Mouse (Mus musculus) testis, postnatal 14 days (tissue): ENCODE measurements around the gene Prkcb.

Source experiments
- DNase-seq: peaks from one replicate; pipeline ENCODE4 v3.0.0; 2021; ENCODE audit warnings: low spot score

The Prkcb gene

DNA sequence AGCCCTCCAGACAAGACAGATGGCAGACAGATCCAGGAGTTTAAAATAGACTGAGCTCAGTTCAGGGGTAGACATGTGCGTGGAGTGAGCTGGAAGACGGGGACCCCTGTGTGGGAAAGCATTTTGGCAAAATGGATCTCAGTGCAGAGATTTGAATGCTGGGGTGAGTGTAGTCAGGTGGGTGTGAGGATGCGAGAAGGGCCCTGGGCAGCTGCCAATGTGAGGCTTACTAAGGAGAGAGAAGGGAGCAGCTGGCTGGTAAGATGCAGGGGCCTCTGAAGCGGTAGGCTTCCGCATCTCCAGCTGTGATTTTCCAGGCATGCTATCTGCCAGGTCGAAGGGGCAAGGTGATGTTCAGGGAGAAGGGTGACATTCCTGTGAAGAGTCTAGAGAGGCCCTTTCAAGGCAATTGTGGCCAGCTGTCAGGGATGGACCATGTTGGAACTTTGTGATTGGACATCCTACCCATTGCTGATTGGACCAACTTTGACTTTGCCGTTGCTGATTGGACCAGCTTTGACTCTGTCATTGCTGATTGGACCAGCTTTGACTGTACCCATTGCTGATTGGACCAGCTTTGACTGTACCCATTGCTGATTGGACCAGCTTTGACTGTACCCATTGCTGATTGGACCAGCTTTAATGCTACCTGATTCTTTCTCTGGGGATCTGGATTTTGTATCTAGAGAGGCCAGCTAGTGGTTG, 78.9 kb downstream of the Prkcb start:
- no peak for DNase-seq

DNA sequence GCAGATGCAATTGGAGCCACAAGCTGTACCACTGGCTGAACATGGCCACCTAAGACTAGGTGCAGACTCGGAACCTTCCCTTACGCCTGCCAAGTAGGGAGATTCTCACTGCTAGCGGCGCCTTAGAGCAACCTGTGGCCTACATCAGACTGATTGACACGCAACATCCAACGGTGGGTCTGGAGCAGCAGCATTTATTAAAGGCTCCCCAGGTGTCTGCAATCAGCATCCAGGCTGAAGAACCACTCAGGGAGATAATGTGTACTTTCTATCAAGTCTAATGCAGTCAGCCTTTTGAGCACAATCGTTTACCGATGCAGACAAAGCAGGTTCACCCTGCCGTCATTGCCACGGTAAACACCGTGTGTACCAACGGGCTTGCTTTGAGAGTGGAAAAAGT, 81.9 kb downstream of the Prkcb start:
- DNase-seq, result no peak

DNA sequence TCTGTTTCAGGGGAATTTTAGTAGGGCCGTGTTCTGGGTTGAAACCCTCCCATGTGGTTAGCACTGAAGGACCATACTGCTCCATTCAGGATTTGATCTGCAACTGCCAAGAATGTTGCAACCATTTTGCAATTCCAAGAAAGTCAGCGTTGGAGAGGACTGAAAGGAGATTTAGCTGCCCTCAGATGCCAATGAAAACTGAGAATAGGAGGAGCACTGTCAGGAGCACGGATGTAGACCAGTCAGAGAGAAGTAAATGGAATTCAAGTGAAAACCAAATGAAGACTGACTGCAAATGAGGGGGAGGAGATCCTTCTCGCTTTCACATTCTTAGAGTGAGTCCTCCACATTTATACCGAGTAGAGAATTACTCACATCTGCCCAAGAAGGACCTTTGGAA, 83.4 kb downstream of the Prkcb start:
- no peak for DNase-seq

DNA sequence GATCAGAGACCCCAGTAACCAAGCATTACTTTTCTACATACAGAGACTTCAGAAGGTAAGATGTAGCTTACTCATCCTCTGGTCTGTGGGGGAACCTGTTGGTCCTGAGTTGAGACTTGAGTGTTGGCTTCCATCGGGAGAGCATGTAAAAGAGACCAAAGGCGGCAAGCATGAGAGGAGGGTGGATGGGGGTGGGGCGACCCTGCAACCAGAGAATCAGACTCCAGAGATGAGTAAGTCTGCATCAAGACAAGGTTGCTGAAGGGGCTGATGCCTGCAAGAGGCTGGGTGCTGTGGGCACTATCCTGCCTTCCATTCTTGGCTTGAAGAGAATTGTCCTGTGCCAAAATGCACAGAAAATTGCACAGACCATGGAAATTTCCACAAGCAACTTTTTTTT, 83.8 kb downstream of the Prkcb start:
- DNase-seq, result no peak

DNA sequence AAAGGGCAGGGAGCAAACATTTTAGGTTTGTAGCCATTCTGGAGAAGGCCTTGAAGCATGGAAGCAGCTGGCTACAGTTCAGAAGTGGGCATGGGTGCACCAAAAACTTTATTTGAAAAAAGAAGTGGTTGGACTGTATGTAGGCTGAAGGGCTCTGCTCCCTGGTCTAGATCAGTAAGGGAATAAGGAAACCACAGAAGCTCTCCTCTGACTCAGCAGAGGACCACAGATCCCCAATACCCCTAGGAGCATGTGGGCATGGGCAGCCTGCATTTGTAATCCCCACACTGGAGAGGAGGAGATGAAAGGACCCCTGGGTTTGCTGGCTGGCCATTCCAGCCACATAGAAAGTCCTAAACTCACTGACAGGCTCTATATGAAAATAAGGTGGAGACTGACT, 88.3 kb downstream of the Prkcb start:
- DNase-seq, result no peak

DNA sequence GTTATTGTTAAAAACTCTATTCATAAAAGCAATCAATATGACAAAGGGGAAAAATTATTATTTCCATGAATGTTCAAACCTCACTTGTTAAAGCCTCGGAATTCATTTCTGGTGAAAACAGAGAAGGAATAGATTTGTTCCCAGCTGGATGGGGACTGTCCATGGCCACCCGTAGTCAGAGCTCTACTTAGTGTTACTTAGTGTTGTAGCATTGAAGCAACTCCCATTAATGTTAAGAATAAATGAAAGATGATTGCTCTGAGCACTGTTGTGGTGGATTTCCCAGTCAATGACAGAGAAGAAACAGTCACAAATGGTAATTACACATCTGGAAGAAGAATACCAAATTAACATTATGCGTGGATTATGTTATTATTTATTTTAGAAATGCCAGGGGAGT, 89.4 kb downstream of the Prkcb start:
- no peak for DNase-seq

DNA sequence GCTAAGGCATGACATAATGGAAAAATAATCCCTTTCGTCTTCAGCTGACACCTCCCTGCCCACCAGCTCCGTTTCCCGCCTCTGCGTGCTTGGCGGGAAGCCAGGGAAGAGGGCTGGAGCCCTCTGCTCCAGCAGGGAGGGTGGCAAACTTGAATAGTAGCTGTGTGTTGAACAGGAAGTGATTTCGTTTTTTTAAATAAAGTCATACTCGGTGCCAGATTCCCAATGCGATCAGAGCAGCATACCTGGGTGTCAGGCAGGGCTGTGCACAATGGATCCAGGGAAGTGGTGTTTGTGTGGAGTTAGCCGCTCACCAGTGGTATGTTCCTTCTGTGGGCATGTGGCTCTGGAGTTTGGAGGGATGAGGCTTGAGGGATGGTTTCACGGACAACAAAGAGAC, 89.9 kb downstream of the Prkcb start:
- DNase-seq, result no peak

DNA sequence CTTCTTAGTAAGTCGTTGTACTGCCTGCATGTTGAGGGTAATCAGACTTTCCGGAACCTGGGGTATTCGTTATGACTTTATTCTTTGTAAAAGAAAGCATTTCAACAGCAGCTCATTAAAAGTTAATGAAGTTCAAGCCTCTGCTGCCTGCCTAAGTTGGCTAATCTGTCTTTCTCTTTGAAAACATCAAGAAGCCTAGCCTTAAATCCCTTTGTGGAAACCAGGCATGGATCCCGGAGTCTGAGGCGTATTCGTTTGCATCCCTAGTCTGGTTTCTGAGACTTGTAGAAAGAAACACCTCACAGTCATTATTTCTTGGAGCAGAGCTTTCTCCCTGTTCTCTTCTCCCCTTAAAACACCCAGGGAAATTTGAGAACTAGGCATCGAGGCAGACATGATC, 90.7 kb downstream of the Prkcb start:
- DNase-seq, result no peak

DNA sequence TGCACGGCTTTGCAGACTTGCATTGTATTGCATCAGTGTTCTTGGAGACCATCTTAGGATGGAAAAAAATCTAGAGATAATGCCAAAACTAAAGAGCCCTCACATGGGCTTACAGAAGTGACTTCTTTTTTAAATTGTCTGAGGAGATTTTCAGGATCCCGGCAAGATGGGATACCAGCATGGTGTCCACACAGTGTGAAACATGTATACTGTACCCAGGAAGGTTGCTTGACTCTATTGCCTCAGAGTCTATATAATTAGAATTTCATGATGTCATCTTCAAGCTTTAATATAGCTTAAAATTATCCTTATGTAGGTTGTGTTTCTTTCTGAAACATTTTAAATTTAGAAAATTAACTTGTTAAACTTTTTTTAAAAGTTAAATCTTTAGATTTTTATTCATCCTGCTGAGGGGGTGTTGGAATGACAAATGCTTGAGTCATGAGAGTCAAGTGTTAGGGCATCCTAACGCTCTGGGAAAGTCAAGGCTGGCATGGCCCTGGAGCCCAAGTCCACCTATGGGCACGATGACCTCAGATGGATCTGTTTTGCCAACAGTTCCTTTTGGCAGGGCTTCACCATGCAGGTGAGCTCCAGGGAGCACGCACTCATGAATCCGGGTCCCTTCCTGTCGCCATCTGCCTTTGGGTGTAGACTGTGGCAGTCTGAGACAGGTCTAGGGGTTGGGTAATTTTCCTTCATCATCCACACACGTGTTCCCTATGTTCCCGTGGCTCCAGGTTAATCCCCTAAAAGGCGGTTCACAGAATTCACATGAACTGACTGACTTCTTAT, 92.0 kb downstream of the Prkcb start:
- no peak for DNase-seq

DNA sequence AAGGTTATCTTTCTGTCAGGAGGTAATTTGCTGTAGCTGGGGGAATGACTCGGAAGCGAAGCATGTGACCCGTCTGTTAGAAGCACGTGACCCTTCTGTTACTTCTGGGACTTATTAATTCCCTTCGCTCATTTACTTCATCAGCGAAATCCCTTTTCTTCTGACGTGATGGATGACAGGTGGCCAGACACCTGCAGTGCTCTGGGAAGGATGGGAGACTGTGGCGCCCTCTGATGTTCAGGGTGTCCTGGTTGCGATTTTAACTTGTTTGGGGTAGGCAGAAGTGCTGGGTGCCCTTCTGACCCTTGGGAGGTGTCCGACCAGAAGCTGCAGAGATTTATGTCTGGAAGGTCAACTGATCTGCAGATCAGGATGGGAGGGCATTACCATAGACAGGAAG, 93.0 kb downstream of the Prkcb start:
- DNase-seq, result no peak

DNA sequence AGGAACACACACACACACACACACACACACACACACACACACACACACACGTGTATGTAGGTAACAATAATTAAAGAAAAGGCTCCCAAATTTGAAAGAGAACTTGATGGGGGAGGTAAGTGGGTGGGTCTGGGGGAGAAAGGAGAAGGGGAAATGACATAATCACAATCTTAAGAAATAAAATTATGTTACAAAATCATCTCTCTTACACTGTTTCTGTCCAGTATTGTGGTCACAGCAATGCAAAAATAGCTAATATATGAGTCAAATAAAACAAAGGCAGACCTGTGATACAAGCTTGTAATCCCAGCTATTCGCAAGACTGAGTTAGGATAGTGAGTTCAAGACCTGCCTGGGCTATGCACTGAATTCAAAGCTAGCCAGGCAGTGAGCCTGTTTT, 94.7 kb downstream of the Prkcb start:
- DNase-seq, result no peak

DNA sequence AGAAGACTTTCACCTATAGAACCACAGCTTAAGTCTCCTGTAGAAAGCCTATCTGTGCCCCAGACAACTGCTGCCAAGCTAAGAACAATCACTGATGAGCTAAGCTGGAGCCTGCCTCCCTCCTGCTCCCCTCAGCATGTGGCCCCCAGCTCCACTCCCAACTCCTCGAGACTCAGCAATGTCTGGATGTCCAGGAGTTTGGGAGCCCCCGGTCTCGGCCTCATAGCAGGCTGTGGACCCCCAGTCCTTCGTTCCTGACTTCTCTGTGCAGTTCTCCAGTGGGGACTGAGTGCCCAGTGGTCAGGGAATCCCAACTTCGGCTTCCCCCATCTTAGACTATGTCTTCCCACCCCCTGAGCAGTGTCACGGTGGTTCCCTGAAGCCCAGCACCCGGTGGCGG, 96.3 kb downstream of the Prkcb start:
- no peak for DNase-seq

DNA sequence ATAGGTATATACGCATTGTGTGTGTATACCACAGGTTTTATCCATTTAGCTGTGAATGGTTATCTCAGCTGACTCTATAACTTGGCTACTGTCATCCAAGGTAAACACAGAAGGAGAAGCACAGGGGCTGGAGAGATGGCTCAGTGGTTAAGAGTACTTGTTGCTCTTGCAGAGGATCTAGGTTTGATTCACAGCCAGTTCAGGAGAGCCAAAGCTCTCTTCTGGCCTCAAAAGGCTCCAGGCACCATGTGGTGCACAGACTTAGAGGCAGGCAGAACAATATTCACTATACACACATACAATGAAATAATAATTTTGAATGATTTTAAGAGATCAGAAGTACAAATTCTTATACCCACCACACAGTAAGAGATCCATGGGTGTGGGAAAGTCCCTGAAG, 98.0 kb downstream of the Prkcb start:
- no peak for DNase-seq

DNA sequence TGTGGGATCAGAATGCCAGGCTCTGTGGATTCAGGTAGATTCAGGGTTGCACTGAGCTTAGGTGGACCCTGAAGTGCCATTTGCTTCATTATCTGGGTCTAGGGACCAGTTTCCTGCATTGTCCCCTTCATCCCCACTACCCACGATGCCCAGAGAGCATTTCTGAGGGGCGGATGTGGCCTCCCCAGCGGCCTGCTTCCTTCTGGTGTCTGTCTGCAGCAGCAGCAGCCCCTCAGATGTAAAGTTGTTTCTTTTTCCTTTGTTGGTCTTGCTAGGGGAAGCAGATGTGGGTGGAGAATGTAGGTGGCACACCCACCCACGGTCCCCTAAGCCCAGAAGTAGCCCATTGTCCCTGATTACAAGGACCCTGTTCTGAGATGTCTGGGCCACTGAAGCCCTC, 99.3 kb downstream of the Prkcb start:
- DNase-seq, result no peak

DNA sequence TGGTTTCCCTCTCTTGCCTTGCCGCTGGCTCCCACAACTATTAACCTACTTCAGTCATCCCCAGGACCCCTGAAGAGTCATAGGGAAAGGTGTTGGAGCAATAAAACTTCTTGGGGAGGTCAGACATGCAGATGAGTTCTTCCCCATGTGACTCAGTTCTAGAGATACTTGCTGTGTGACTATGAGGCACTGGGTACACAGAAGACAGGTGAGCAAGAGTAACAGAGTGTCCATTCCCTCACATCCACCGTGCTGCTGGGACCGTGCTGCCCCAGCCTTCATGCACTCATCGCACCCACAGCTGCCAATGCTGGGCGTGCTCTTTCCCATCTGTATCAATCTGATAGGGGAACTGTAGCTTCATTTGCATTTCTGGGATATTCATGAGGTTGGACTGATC, 100.3 kb downstream of the Prkcb start:
- DNase-seq, result peak; percentile 29

DNA sequence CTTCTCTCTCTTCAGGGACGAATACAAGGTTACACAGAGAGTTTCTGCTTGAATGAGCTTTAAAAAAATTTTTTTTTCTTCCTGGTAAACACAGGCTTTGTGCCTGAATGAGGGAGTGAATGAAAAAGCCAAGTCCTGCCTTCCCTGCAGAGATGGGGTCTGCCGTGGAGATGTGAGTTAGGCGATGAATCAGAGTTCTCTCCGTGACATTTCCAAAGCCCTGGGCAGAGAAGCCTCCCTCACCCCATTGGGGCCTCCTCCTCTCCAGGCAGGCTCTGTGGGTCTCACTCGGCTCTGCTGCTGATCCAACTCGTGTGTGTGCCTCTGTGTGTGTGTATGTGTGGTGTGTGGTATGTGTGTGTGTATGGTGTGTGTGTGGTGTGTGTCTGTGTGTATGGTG, 101.1 kb downstream of the Prkcb start:
- no peak for DNase-seq

DNA sequence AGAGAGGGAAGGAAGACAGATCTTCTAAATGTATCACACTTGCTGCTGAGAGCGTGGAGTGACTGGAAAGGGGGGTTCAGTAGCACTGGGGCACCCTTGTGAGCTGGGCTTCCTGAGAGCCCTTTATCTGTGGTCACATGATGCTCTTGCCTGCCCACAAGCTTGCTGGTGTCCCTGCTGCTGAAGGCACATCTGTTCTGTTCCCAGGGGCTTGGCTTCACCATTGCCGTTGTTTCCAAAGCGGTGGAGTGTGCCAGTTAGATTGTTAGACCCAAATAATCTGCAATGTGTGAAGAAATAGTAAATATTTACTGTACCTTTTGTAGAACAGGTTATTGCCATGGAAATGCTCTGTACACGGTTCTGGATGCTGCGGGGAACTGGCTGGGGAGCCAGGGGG, 101.6 kb downstream of the Prkcb start:
- no peak for DNase-seq

DNA sequence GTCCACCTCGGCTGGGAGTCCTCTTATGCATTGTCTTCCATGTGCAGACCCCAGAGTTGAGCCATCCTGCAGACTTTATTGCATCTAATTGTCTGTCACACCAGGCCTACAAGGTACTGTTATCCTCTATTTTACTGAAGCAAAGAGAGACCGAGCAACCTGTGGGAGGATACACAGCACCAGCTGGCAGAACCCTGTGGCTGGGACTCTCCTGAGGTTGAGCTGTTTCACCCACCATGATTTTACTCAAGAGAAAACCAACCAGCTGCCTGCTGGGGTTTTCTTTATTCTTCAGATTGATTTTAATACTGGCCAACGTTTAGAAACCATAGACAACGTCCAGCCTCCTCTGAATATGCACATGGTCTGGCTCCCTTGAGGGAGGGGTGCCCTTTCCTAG, 102.1 kb downstream of the Prkcb start:
- no peak for DNase-seq

DNA sequence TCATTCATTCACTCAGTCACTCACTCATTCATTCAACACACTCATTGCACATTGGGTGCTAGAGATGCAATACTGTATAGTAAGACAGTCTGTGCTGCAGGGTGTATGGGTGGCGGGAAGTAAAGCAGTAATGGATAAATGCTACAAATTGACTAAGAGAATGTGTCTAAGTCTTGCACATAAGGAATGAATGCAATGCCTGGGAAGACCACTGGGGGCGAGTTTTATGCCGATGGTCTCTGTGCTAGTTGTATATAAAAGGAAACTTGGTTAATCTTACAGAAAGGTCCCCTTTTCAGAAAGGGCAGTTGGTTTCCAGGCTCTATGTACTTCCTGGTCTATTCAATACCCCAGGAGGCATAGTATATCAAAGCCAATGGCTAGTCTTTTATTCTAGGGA, 102.8 kb downstream of the Prkcb start:
- DNase-seq, result no peak

DNA sequence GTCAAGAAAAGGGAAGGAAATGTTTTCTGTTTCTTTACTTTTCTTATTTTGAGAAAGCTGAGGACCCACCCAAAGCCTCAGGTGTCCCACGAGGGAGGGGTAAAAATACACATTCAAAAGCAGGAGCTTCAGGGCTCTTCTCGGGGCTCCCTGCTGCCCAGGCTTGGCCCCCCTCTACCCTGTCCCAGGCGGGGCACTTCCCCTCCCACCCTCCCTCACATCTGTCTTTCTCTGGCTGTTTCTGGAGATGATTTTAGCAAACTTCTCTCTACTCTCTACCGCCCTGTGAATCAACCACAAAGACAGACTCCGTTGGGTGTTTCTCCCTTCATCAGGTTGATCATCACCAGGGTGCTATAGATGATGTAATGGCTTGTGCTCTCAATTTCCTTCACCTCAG, 105.4 kb downstream of the Prkcb start:
- DNase-seq, result no peak

DNA sequence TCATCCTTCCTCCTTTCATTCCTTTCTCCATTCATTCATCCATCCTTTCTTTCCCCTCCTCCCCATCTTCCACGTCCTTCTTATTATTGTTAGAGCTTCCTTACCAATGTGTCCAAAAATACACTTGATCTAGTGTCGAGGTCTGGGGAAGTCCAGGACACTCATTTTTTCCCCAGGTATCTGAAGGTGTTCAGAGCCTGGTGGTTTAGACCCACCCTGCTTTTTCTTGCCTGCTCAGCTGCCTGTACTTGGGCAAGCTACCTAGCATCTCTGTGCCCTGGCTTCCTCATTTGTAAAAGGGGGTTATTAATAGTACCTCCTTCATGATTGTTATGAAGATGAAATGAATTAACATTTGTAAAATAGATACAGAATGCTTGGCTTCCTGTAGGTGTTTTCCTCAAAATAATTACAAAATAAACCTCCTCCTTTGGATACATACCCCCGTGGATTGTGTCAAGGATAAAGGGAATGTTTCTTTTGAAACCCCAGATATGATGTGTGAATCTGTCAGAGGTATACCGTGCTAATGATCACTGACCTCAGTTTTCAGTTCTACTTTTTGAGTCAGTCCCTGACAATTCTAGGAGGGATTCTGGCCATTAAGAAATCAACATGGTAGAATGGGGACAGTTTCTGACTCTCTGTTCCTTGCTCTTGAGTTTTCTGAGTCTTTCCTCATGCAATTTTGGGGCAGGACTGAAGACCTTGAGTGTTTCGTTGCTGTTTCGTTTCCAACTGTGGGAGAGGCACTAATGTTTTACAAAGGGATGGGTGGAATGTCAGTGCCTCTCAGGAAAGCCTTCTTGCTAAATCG, 106.8 kb downstream of the Prkcb start:
- DNase-seq, result no peak

DNA sequence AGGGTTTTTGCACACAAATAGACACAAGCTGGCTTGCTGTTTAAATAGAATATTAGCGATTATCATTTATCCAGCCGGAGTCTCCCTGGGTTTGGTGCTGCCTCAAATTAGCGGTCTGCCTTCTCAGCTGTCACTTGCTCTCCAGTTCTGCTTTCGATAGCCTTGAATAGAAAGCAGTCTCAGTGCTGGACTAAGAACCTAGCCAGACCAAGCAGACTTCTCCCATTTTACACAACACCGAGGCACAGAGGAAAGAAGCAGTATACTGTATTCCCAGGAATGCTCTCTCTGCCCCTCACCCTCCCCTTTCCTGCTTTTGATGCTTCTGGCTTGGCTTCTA, 107.4 kb downstream of the Prkcb start:
- no peak for DNase-seq

DNA sequence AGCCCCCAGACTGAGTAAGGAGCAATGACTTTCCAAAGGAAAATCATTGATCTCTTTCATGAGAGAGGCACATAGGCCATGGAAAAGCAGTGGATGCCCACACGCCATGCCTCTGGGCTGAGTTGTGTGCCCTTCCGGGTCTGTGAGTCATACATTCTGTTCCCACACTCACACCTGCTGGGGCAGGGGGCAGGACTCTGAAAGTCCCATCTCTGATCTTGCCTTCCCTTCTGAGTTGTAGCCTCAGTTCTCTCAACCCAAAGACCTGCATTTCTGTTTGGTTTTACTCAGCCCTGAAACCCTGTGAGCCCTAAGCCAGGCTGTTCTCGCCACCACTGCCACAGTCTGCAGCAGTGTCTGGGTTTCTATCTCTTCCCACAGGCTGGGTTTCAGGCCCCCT, 109.1 kb downstream of the Prkcb start:
- no peak for DNase-seq
